In genomic region chr11:84028271-84029028, GRCm38 (mm10) we compare ENCODE assay signal across 12 mouse cellular contexts. TPM values are rescaled to one million over a fixed set of nuclear protein-coding genes. Genes with fewer than 3 reads are reported as not detected.
DNase-seq lines count a peak whose midpoint lies in the region; ATAC-seq lines count a peak whose summit lies in the region.
"Had no signal": no experiment of that assay in that cellular context is flagged by ENCODE, and none has a peak within 500 bp of the region (broad histone marks: within the 10 kb centered on the region; RNA-seq: fewer than 3 reads in every experiment).

No protein-coding gene starts in this region.

- H3K4me1 ChIP-seq in midbrain, embryonic 11.5 days (ENCODE audit: control insufficient read depth, insufficient read depth, low read length), result no peaks in the 10 kb centered on the region

- H3K9me3 ChIP-seq in midbrain, embryonic 11.5 days (ENCODE audit: control insufficient read depth, low read length), result no peaks in the 10 kb centered on the region

- peaks cover 26% of the 10 kb centered on the region for H3K36me3 ChIP-seq in midbrain, embryonic 11.5 days (ENCODE audit: control insufficient read depth, insufficient read depth, low read length)

- H3K27ac ChIP-seq in midbrain, embryonic 11.5 days (ENCODE audit: low read depth, low read length), result no peak overlapping the region

- H3K27me3 ChIP-seq in midbrain, embryonic 11.5 days (ENCODE audit: control insufficient read depth, insufficient read depth, low read length), result no peaks in the 10 kb centered on the region
- H3K27me3 ChIP-seq: Patski had no signal

- no peak overlapping the region for H3K9ac ChIP-seq in midbrain, embryonic 11.5 days (ENCODE audit: low read length)

- H3K4me3 ChIP-seq in midbrain, embryonic 11.5 days (ENCODE audit: low read depth, low read length), result no peak overlapping the region

- ATAC-seq in erythroblast, adult 5-6 weeks (replicated peaks; ENCODE audit: low FRiP score, poor library complexity, severe bottlenecking), result no peak
- no peak for ATAC-seq in midbrain, embryonic 11.5 days (ENCODE audit: low FRiP score)
- ATAC-seq: Patski had no signal

- peak; percentile 56 for DNase-seq in adrenal gland, adult 2 months
- DNase-seq in adrenal gland, postnatal 4 days (ENCODE audit: low spot score in 2 of 2), result no peak
- peak; percentile 78 for DNase-seq in 3T3-L1 (ENCODE audit: low read depth, low spot score)
- DNase-seq in gastrocnemius, postnatal 25 days, result peak; percentile 26
- peak; percentile 74 for DNase-seq in layer of hippocampus, adult 9-11 months
- no peak for DNase-seq in spleen, postnatal 36 days (ENCODE audit: low spot score in 2 of 2)
- DNase-seq in midbrain, embryonic 11.5 days (ENCODE audit: low spot score, missing footprints), result no peak
- DNase-seq: cerebellum, adult 2 months; kidney, adult 8-10 months; thymus, postnatal 4 days had no signal

- H3K4me2 ChIP-seq in midbrain, embryonic 11.5 days, result no peak overlapping the region

- WGBS in midbrain, embryonic 11.5 days, result 87% methylated on average over 9 of the region's 9 CpGs

RNA-seq across cellular contexts. Expression of gene Dusp14, which starts 40.6 kb away (rescaled TPM):
- 10 to 100 TPM in 1 of 2 experiments, 1 to 10 TPM in 1; 8.0 to 17.8 TPM for total RNA-seq in adrenal gland, adult 2 months (2021)
- polyA plus RNA-seq in adrenal gland, adult 2 months (2012; rRNA removed), result 13.4 and 16.7 TPM in 2 replicates
- total RNA-seq in adrenal gland, postnatal 4 days (2021), result 1 to 10 TPM; 4.5 to 6.3 TPM
- 1 to 10 TPM; 5.0 to 6.3 TPM for total RNA-seq in gastrocnemius, postnatal 25 days (2021)
- total RNA-seq in erythroblast, adult 5-6 weeks (2015; ENCODE audit: low replicate concordance), result not detected in 2 replicates
- total RNA-seq in erythroblast, adult 5-6 weeks (2017; ENCODE audit: low replicate concordance), result not detected in 2 replicates
- 7.2 and 8.8 TPM in 2 replicates for polyA plus RNA-seq in midbrain, embryonic 11.5 days (2014; fragmentation: Nextera tagmentation; extraction: Ambion mirVana)

Comparison
In these comparisons a context has a peak if more than half of its experiments do, and no peak if none do; other contexts are left out.
1. DNase-seq: peak in adrenal gland, adult 2 months (single experiment), 3T3-L1 (single experiment), gastrocnemius, postnatal 25 days (single experiment) and layer of hippocampus, adult 9-11 months (single experiment); none in adrenal gland, postnatal 4 days (0 of 2), spleen, postnatal 36 days (0 of 2) and midbrain, embryonic 11.5 days (single experiment).
2. RNA of gene Dusp14, which starts 40.6 kb away (total RNA-seq): 8.0 to 17.8 TPM in adrenal gland, adult 2 months, 5.0 to 6.3 TPM in gastrocnemius, postnatal 25 days and 4.5 to 6.3 TPM in adrenal gland, postnatal 4 days; not detected in erythroblast, adult 5-6 weeks; every median in the first group is over 4 times any median in the second.